Mouse (Mus musculus) NIH3T3 (cell line): ENCODE measurements around the gene Celsr1.
A peak's percentile ranks its signal among the peaks of the same experiment; 100 is the strongest.
"Not testable (repeated sequence)": the region's sequence is repeated elsewhere in the genome, so short reads cannot be mapped to it uniquely, and the experiment has no call there.

Source experiments
- DNase-seq: peaks from one replicate; pipeline ENCODE4 v3.0.0-alpha.2; 2012; ENCODE audit warnings: low read depth

Gene Celsr1

DNA sequence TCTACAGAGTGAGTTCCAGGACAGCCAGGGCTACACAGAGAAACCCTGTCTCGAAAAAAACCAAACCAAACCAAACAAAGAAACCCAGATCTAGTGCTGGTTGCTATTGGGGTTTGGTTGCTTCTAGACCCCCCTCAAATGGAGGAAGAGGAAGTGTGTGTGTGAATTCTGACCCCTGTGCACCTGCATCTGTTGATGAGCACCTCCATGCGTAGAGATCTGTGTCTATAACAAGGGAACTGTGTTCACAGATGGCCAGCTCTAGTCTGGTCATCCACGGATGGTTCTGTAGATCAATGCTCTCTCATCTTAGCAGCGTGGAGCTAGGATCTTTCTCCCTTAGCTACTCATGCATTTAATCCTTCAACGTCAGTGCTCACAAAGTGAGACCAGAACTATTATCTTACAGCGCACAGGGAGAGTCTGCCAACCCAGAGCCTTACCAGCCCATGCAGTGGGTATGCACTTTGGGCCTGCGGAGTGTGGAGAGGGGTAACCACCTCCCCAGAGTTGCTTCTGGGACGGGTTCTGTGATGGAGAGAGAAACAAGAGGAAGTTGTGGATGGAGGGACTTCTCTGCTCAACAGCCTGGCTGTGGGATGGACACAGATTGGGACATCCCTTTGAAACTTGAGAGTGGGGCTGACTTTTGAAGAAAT lies 30.7 kb upstream of the Celsr1 start:
- no peak for DNase-seq

GRCm38 (mm10) chr15:86061848-86062481 lies 28.4 kb upstream of the Celsr1 start:
- DNase-seq = no peak

DNA sequence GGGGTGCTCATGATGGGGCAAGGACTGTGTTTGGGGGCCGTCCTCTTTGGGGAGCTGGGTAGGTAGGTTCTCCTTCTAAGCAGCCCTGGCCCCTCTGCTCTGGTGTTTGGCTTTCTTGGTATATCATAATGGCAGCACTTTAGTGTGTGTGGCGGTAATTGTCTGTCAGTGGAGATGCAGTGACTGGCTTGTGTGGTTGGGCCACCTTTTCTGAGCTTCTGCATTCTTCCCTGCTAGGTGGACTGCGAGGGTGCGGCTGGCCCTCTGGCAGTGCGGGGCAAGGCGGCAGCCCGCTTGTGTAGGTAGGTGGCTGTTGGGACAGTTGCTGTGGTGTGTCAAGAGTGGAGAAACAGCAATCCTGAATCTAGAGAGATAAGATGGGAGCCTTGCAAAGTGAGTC lies 27.6 kb upstream of the Celsr1 start:
- no peak for DNase-seq

DNA sequence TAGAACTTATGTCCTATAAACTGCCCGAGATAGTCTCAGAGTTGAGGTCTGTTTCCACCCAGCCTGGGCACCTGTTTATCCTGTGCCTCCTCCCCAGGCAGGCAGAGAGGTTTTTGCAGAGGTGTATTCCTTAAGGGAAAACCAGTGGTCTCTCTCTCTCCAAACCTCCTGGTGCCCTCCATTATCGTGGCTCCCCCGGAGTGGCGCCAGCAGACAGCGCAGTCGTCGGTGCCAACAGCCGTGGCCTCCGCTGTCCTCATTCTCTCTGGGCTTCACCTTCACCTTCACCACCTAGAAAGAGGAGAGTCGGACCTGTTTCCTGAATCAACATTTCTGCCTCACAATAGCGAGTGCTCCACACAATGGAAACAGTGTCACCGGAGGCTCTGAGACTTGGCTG lies 27.0 kb upstream of the Celsr1 start:
- no peak for DNase-seq

DNA sequence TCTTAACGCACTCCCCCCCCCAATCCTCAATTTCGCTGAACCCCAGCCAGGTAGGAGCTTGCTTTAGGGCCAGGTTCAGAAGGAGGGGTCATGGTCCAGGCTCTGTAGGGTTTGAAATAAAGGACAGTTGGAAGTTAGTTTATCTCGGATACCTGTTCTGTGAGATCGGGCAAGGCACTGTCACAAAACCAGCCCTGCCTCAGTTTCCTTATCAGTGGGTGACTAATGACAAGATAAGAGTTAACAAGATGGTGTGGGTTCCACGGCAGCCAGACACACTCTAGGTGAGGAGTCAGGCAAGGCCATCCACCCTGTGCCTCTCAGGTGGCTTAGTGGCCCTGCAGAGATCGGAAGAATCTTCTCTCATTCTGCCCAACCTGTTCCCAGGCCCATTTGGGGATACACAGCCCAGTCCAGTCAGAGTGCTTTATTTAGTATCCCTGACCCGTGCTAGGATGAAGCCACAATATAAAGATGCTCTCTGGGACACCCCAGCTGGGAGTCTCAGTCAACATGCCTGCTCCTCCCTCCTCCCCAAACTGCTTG lies 26.3 kb upstream of the Celsr1 start:
- DNase-seq = no peak

- peak; percentile 38 for DNase-seq
These were observed 25.6 kb upstream of the Celsr1 start for GRCm38 (mm10) chr15:86058931-86059834.

GRCm38 (mm10) chr15:86058394-86058915 lies 24.9 kb upstream of the Celsr1 start:
- peak; percentile 96 for DNase-seq

GRCm38 (mm10) chr15:86057908-86058307 lies 24.3 kb upstream of the Celsr1 start:
- DNase-seq = no peak

GRCm38 (mm10) chr15:86057413-86057812 lies 23.8 kb upstream of the Celsr1 start, which contains the start of gene Gramd4:
Gene Gramd4, plus strand, starts transcription at chr15:86057695.
- DNase-seq = peak; percentile 28

- no peak for DNase-seq
These were observed 22.7 kb upstream of the Celsr1 start for GRCm38 (mm10) chr15:86056221-86056760.

- DNase-seq = not testable (repeated sequence)
These were observed 21.3 kb upstream of the Celsr1 start for GRCm38 (mm10) chr15:86054861-86055260.

- DNase-seq = peak; percentile 88
These were observed 20.4 kb upstream of the Celsr1 start for GRCm38 (mm10) chr15:86053890-86054536.

DNA sequence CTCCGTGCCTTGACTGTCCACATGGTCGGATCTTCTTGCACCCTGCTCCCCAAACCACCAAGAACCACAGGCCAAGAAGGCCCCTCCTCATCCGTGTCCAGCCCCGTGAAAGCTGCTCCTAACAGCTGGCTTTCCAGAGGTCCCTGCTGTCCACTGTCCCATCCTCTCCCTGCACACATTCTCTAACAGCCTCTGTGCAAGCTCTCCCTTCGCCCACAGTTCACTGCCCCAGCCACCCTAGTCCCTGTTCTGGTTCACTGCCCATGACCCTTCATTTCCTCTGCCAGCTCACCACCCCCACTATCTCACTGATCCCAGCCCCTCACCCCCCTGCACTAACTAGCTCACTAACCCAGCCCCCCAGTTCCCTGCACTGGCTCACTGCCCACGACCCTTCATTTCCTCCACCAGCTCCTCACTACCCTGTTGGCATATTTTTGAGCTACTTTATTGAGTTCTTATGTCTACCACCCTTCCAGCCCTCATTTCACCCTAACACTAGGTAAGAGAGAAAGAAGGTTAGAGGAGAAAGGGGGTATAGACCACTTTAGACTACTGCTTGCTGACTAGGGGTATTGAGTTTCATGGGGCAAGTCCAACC lies 18.4 kb upstream of the Celsr1 start:
- no peak for DNase-seq

DNA sequence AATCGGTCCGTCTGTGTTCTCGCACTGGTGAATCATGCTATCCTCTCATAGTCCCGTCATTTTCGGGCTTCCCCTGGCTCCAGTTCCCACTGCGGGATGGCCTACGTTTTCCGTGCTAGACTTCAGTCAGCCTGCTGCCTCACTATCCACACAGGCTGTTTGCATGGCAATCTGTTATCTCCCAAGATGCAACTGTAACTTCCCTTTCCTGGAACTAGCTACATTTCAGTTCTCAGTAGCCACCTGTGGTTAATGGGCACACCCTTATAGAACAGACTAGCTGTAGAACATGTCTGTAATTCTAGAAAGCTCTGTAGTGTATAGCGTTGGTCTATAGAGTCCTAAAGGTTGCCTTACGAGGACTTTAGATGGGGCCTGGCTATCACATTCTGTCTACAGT lies 17.6 kb upstream of the Celsr1 start:
- no peak for DNase-seq

- no peak for DNase-seq
These were observed 16.7 kb upstream of the Celsr1 start for GRCm38 (mm10) chr15:86050170-86050743.

DNA sequence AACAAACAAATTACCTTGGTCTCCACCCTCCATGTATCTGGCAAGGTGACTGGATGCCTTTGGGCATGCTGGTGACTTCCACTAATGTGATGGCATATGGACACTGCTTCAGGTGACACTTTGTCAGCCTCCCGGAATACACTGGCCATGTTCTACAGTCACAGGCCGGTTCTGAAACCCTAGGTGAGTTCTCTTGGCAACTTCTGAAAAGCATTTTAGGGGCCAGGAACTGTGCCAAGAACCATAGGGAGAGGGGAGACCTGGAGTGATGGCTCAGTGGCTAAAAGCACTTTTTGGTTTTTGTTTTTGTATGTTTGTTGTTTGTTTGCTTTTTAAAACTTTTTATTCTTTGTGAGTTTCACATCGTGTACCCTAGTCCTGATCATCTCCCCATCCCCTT lies 15.9 kb upstream of the Celsr1 start:
- no peak for DNase-seq

GRCm38 (mm10) chr15:86042364-86042763 lies 8.8 kb upstream of the Celsr1 start:
- DNase-seq = peak; percentile 22

GRCm38 (mm10) chr15:86041421-86041820 lies 7.8 kb upstream of the Celsr1 start:
- DNase-seq = peak; percentile 72

- DNase-seq = peak; percentile 83
These were observed 5.2 kb upstream of the Celsr1 start for GRCm38 (mm10) chr15:86038802-86039201.

- no peak for DNase-seq
These were observed 2.3 kb upstream of the Celsr1 start for GRCm38 (mm10) chr15:86035913-86036312.
